Mouse (Mus musculus): ENCODE measurements around the gene Acss2. TPM values are rescaled to one million over a fixed set of nuclear protein-coding genes. Genes with fewer than 3 reads are reported as not detected.
A peak's percentile ranks its signal among the peaks of the same experiment; 100 is the strongest.

Gene Acss2
- total RNA-seq, 2 experiments from 2014 or later, result 26.5 to 40.9 TPM

DNA sequence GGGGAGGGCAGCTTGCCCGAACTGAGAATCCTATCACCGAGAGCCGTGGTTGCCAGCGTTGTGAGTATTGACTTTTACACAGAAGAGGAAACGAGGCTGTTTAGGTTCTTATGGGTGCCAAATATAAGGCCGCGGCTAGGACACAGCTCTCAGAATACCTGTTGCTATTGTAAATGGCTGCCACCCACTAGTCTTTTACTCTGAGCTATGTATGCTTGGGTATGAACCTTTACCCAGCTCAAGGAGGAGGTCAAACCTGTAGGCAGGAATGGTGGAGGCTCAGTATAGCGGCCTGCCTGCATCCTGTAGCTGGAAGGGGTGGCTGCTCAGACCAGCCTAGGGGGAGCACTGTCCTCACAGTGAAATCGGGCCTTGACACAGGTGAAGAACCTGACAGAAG, 110.4 kb downstream of the Acss2 start:
- DNase-seq, result no peak

GRCm38 (mm10) chr2:155628519-155628918, 110.8 kb downstream of the Acss2 start:
- DNase-seq, result no peak

DNA sequence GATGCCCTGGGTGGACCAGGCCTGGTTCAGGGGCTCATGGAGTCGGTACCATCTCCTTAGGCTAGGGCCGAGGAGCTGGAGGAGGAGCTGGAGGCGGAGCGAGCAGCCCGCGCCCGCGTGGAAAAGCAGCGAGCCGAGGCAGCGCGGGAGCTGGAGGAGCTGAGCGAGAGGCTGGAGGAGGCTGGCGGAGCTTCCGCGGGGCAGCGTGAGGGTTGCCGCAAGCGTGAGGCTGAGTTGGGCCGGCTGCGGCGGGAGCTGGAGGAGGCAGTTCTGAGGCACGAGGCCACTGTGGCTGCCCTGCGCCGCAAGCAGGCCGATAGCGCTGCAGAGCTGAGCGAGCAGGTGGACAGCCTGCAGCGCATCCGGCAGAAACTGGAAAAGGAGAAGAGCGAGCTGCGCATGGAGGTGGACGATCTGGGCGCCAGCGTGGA, 111.5 kb downstream of the Acss2 start:
- DNase-seq, result peak; percentile 62

DNA sequence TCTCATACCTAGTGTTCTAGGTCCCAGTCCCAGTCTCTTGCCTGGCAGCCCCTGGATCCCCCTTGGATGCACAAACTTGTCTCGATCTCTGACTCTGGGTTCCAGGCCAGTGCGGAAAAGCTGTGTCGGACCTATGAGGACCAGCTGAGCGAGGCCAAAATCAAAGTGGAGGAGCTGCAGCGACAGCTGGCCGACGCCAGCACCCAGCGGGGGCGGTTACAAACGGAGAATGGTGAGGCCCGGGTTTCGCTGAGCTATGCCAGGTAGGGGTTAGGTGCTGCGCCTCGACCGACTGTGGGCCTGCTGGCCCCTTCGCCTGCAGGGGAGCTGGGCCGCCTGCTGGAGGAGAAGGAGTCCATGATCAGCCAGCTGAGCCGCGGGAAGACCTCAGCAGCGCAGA, 112.4 kb downstream of the Acss2 start:
- DNase-seq, result no peak

GRCm38 (mm10) chr2:155630590-155631416, 113.1 kb downstream of the Acss2 start:
- DNase-seq, result peak; percentile 56

DNA sequence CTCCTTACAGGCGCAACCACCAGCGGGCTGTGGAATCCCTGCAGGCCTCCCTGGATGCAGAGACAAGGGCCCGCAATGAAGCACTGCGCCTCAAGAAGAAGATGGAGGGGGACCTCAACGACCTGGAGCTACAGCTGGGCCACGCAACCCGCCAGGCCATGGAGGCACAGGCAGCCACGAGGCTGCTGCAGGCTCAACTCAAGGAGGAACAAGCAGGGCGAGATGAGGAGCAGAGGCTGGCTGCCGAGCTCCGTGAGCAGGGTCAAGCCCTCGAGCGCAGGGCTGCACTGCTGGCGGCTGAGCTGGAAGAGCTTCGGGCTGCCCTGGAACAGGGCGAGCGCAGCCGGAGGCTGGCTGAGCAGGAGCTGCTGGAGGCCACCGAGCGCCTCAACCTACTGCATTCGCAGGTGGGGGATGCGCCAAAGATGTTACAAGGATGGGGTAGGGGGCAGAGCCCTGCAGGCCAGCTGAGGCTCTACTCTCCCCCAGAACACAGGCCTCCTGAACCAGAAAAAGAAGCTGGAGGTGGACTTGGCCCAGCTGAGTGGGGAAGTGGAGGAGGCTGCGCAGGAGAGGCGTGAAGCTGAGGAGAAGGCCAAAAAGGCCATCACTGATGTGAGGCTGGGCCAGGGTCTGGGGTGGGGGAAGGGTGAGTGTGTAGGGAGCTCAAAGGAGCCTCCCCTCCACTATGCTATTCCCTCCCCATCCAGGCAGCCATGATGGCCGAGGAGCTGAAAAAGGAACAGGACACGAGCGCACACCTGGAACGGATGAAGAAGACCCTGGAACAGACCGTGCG, 114.6 kb downstream of the Acss2 start:
- DNase-seq, result no peak

DNA sequence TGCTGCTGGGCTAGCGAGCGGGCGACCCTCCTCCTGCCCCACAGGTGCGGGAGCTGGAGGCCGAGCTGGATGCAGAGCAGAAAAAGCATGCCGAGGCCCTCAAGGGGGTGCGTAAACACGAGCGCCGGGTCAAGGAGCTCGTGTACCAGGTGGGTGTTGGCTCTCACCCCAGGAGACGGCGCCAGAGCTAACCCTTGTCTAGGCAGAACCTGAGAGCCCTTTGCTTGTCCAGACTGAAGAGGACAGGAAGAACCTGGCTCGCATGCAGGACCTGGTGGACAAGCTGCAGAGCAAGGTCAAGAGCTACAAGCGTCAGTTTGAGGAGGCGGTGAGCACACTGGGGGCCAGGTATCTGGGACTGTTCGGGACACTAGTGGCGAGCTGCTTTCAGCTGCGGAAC, 115.4 kb downstream of the Acss2 start:
- DNase-seq, result no peak

DNA sequence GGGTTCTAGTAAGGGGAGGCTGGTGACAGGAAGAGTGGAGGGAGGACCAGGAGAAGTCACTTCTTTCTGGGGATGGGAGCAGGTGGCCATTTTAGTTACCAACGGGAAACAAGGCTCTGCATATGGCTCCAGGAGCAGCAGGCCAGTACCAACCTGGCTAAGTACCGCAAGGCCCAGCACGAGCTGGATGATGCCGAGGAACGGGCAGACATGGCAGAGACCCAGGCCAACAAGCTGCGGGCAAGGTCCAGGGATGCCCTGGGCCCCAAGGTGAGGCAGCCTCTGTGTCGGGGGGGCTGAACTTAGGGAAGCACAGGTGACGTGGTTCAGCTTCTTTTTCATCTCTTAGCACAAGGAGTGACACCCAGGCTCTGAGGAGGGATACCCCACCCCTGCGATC, 116.0 kb downstream of the Acss2 start:
- no peak for DNase-seq

GRCm38 (mm10) chr2:155634562-155634961, 116.8 kb downstream of the Acss2 start:
- DNase-seq, result peak; percentile 73

Small RNAs within 50 kb of the gene (microRNA-seq; reads per million reads assigned to microRNA genes)
- 28.2 reads per million, percentile 31 among the genes with 10 or more reads in this experiment for gene Mir499

Other genes with a start within 250 kb of the Acss2 start
- gene Map1lc3a, start 241.7 kb upstream of the Acss2 start, total RNA-seq (2021), result 100 to 1,000 TPM; 421 to 505 TPM
- gene Pigu, start 160.5 kb upstream of the Acss2 start, total RNA-seq (2021), result 10 to 100 TPM; 28.5 to 33.5 TPM
- 100 to 1,000 TPM; 234 to 237 TPM for gene Trp53inp2, start 136.9 kb upstream of the Acss2 start, total RNA-seq (2021)
- 10 to 100 TPM; 33.1 to 44.6 TPM for gene Ncoa6, start 44.1 kb upstream of the Acss2 start, total RNA-seq (2021)
- gene Ggt7, start 289 bp downstream of the Acss2 start, total RNA-seq (2021), result 1 to 10 TPM; 4.4 to 6.9 TPM
- gene Gss, start 74.9 kb downstream of the Acss2 start, total RNA-seq (2021), result 10 to 100 TPM; 41.4 to 48.1 TPM
- 1 to 10 TPM in 1 of 2 experiments, under 1 TPM in 1; 0.33 to 1.1 TPM for gene Myh7b, start 93.3 kb downstream of the Acss2 start, total RNA-seq (2021)
- 100 to 1,000 TPM; 103 to 118 TPM for gene Trpc4ap, start 174.4 kb downstream of the Acss2 start, total RNA-seq (2021)
- 10 to 100 TPM; 32.0 to 39.6 TPM for gene Edem2, start 211.5 kb downstream of the Acss2 start, total RNA-seq (2021)
- not detected for gene Gm17581, start 217.9 kb downstream of the Acss2 start, total RNA-seq (2021)
- gene Procr, start 233.2 kb downstream of the Acss2 start, total RNA-seq (2021), result 10 to 100 TPM; 20.6 to 34.4 TPM